Mouse (Mus musculus): Measurements from ENCODE around the gene Cul3. TPM values are rescaled to one million over a fixed set of nuclear protein-coding genes. Genes with fewer than 3 reads are reported as not detected.

The Cul3 gene
- total and polyA plus RNA-seq, 2 experiments: 7.4 to 59.1 TPM

DNA sequence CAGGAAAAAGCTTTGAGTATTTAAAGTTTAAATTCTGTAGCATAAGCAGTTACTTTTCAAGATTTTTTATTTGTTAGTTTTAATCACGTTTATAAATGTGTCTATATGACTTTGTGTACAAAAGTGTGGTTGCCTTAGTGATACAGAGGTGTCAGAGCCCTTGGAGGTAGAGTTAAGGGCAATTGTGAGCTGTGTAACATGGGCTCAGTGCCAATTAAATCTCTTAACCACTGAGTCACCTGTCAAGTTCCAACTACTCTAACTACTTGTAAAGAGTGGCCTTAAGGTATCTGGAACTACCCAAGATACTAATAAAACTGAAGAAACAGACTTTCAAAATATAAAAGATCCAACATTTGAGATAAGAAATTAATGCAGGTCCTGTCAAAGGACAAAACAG is 61.5 kb downstream of the Cul3 start:
- no peak overlapping the region for H3K4me3 ChIP-seq (ENCODE audit: insufficient read depth, low read depth, low read length)
- TF ChIP-seq CTCF (IDR thresholded peaks at IDR 0.05; ENCODE audit: low read depth, low read length) (no peak), POLR2A (IDR thresholded peaks at IDR 0.05; ENCODE audit: extremely low read depth, insufficient read depth, low read length) (no peak)
- H3K27ac ChIP-seq (replicated peaks; ENCODE audit: insufficient read depth, low read depth, low read length): no peak overlapping the region
- H3K36me3 ChIP-seq (ENCODE audit: control insufficient read depth, insufficient read depth, low read length): peaks cover 48% of the 10 kb centered on the region
- H3K9ac ChIP-seq (ENCODE audit: low read depth, low read length): no peak overlapping the region
- no peaks in the 10 kb centered on the region for H3K4me1 ChIP-seq (ENCODE audit: control insufficient read depth, insufficient read depth, low read length)
- no peaks in the 10 kb centered on the region; the same call in 1 of the 2 replicates for H3K79me2 ChIP-seq (ENCODE audit: control insufficient read depth, insufficient read depth, low read length)
- no peaks in the 10 kb centered on the region for H3K27me3 ChIP-seq (ENCODE audit: control insufficient read depth, insufficient read depth, low read length)
- DNase-seq (ENCODE audit: extremely low read depth, low read depth, low spot score): no peak
- 86% methylated on average over 1 of the region's 1 CpGs for WGBS

DNA sequence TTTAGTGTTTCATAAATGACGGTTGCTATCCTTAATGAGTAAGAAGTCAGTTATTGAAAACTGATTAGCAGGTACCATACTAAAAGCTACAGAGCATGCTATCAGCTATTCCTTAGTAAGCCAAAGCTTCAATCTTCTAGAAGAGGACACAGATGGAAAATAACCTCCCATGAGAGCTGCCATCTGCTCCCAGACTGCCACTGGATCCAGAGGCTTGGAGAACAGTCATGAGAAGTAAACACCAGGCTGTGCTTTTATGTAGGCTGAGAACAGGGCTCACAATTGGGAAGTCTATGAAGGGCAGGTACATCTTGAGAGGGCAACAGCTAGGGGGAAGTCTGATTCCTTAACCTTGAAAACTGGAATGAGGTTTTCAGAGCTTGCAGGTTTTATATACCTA is 79.8 kb downstream of the Cul3 start:
- no peaks in the 10 kb centered on the region for H3K4me1 ChIP-seq (ENCODE audit: control insufficient read depth, insufficient read depth, low read length)
- TF ChIP-seq POLR2A (IDR thresholded peaks at IDR 0.05; ENCODE audit: extremely low read depth, insufficient read depth, low read length): no peak
- no peak for TF ChIP-seq CTCF (IDR thresholded peaks at IDR 0.05; ENCODE audit: low read depth, low read length)
- DNase-seq (ENCODE audit: extremely low read depth, low read depth, low spot score): no peak
- no peaks in the 10 kb centered on the region for H3K27me3 ChIP-seq (ENCODE audit: control insufficient read depth, insufficient read depth, low read length)
- no peak overlapping the region for H3K27ac ChIP-seq (replicated peaks; ENCODE audit: insufficient read depth, low read depth, low read length)
- 89% methylated on average over 1 of the region's 1 CpGs for WGBS
- H3K9ac ChIP-seq (ENCODE audit: low read depth, low read length): no peak overlapping the region
- peaks cover 8% of the 10 kb centered on the region; the same call in 1 of the 2 replicates for H3K36me3 ChIP-seq (ENCODE audit: control insufficient read depth, insufficient read depth, low read length)
- no peak overlapping the region for H3K4me3 ChIP-seq (ENCODE audit: insufficient read depth, low read depth, low read length)
- no peaks in the 10 kb centered on the region for H3K79me2 ChIP-seq (ENCODE audit: control insufficient read depth, insufficient read depth, low read length)

DNA sequence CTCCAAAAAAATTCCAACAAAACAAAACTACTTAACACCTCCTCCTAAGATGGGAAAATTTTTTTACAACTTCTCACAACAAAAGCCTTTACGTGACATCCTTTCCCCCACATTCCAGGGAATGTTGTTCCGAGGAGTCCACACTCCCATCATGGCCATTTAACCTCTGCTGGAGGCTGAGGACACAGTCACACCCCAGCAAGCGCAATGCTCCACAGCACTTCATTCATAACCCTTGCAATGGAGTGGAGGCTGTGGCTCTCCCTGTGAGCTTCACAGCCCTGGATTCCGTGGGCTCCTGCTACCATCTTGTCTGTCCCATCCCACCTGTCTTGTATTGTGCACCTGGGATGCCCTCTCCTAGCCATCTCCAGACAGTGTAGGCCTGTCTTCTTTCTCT is 81.6 kb downstream of the Cul3 start:
- H3K4me3 ChIP-seq (ENCODE audit: insufficient read depth, low read depth, low read length): no peak overlapping the region
- 83% methylated on average over 4 of the region's 4 CpGs for WGBS
- no peaks in the 10 kb centered on the region for H3K27me3 ChIP-seq (ENCODE audit: control insufficient read depth, insufficient read depth, low read length)
- H3K9ac ChIP-seq (ENCODE audit: low read depth, low read length): no peak overlapping the region
- no peaks in the 10 kb centered on the region for H3K4me1 ChIP-seq (ENCODE audit: control insufficient read depth, insufficient read depth, low read length)
- no peaks in the 10 kb centered on the region for H3K36me3 ChIP-seq (ENCODE audit: control insufficient read depth, insufficient read depth, low read length)
- TF ChIP-seq CTCF (IDR thresholded peaks at IDR 0.05; ENCODE audit: low read depth, low read length) (no peak), POLR2A (IDR thresholded peaks at IDR 0.05; ENCODE audit: extremely low read depth, insufficient read depth, low read length) (no peak)
- no peak for DNase-seq (ENCODE audit: extremely low read depth, low read depth, low spot score)
- H3K27ac ChIP-seq (replicated peaks; ENCODE audit: insufficient read depth, low read depth, low read length): no peak overlapping the region
- H3K79me2 ChIP-seq (ENCODE audit: control insufficient read depth, insufficient read depth, low read length): no peaks in the 10 kb centered on the region

DNA sequence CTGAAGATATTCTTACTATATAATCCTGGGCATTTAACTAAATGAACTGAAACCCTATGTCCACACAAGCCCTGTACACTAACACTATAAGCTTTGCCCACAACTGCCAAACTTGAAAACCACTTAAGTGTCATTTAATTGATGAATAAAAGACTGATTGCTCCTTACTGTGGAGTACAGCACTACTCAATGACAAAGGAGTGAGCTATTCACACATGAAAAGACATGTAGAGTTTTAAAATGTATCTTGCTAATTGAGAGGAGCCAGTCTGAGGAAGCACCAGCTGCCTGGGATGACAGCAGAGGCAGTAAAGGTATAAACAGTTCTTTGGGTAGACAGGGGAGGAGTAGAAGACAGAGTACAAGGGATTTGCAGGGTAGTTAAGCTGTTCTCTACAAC is 87.0 kb downstream of the Cul3 start:
- H3K4me1 ChIP-seq (ENCODE audit: control insufficient read depth, insufficient read depth, low read length): no peaks in the 10 kb centered on the region
- no peak overlapping the region for H3K4me3 ChIP-seq (ENCODE audit: insufficient read depth, low read depth, low read length)
- H3K79me2 ChIP-seq (ENCODE audit: control insufficient read depth, insufficient read depth, low read length): no peaks in the 10 kb centered on the region
- no peak for TF ChIP-seq CTCF (IDR thresholded peaks at IDR 0.05; ENCODE audit: low read depth, low read length)
- no peak for TF ChIP-seq POLR2A (IDR thresholded peaks at IDR 0.05; ENCODE audit: extremely low read depth, insufficient read depth, low read length)
- H3K9ac ChIP-seq (ENCODE audit: low read depth, low read length): no peak overlapping the region
- no peaks in the 10 kb centered on the region for H3K27me3 ChIP-seq (ENCODE audit: control insufficient read depth, insufficient read depth, low read length)
- no peak for DNase-seq (ENCODE audit: extremely low read depth, low read depth, low spot score)
- H3K36me3 ChIP-seq (ENCODE audit: control insufficient read depth, insufficient read depth, low read length): no peaks in the 10 kb centered on the region
- no peak overlapping the region for H3K27ac ChIP-seq (replicated peaks; ENCODE audit: insufficient read depth, low read depth, low read length)

DNA sequence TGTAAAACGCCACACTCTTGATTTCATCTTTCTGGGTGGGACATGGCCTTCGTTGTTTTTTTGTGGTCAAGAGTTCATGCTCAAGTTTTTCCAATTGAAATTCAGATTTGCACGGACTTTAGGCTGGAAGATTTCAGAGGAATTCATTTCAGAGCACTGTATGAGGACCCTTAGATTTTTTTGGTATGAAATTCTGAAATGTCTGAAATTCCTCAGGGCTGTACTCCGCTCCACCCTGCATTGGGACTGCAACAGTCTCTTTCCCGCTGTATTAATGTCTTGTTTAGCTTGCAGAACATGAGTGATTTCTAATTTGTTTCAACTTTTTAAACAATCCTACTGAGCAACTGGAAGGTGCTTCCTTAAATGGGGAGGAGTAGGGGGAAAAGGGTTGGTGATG is 90.0 kb downstream of the Cul3 start:
- no peak overlapping the region for H3K9ac ChIP-seq (ENCODE audit: low read depth, low read length)
- no peak for TF ChIP-seq CTCF (IDR thresholded peaks at IDR 0.05; ENCODE audit: low read depth, low read length)
- no peak for TF ChIP-seq POLR2A (IDR thresholded peaks at IDR 0.05; ENCODE audit: extremely low read depth, insufficient read depth, low read length)
- H3K79me2 ChIP-seq (ENCODE audit: control insufficient read depth, insufficient read depth, low read length): no peaks in the 10 kb centered on the region
- no peaks in the 10 kb centered on the region for H3K36me3 ChIP-seq (ENCODE audit: control insufficient read depth, insufficient read depth, low read length)
- no peak for DNase-seq (ENCODE audit: extremely low read depth, low read depth, low spot score)
- no peak overlapping the region for H3K4me3 ChIP-seq (ENCODE audit: insufficient read depth, low read depth, low read length)
- 91% methylated on average over 5 of the region's 5 CpGs for WGBS
- H3K4me1 ChIP-seq (ENCODE audit: control insufficient read depth, insufficient read depth, low read length): peaks cover 6% of the 10 kb centered on the region; the same call in 1 of the 2 replicates
- H3K27me3 ChIP-seq (ENCODE audit: control insufficient read depth, insufficient read depth, low read length): no peaks in the 10 kb centered on the region
- H3K27ac ChIP-seq (replicated peaks; ENCODE audit: insufficient read depth, low read depth, low read length): no peak overlapping the region

DNA sequence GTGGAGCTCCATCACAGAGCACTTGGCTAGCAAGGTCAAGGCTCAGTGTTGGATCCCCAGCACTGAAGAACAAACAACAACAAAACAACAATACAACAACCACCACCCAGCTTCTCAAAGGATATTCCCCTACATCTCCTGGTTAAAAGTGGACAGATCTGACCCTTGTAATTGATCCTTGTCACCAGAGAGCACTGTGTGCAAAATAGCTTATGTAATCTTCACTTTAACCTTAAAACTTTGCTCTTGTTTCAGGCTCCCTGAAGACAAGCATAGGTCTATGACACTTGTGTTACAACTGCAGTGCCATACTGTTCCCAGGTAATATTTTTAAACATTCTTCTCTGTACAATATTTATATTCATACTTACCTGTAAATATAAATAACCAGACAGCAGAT is 93.1 kb downstream of the Cul3 start:
- TF ChIP-seq POLR2A (IDR thresholded peaks at IDR 0.05; ENCODE audit: extremely low read depth, insufficient read depth, low read length) (no peak), CTCF (IDR thresholded peaks at IDR 0.05; ENCODE audit: low read depth, low read length) (no peak)
- Histone ChIP-seq H3K36me3 (ENCODE audit: control insufficient read depth, insufficient read depth, low read length) (no peaks in the 10 kb centered on the region), H3K4me1 (ENCODE audit: control insufficient read depth, insufficient read depth, low read length) (peaks cover 6% of the 10 kb centered on the region; the same call in 1 of the 2 replicates), H3K27ac (replicated peaks; ENCODE audit: insufficient read depth, low read depth, low read length) (0 out of 2 replicates have a peak overlapping the region, but pooled peaks have one; percentile 28), H3K9ac (ENCODE audit: low read depth, low read length) (no peak overlapping the region), H3K4me3 (ENCODE audit: insufficient read depth, low read depth, low read length) (no peak overlapping the region), H3K27me3 (ENCODE audit: control insufficient read depth, insufficient read depth, low read length) (no peaks in the 10 kb centered on the region), H3K79me2 (ENCODE audit: control insufficient read depth, insufficient read depth, low read length) (no peaks in the 10 kb centered on the region)
- DNase-seq (ENCODE audit: extremely low read depth, low read depth, low spot score): peak; percentile 51

Measured in liver, adult 2 months (tissue).